Mouse (Mus musculus) intestine, embryonic 15.5 days (tissue): ENCODE results near the gene Slc5a5. TPM values are rescaled to one million over a fixed set of nuclear protein-coding genes. Genes with fewer than 3 reads are reported as not detected.
"Not testable (repeated sequence)": the region's sequence is repeated elsewhere in the genome, so short reads cannot be mapped to it uniquely, and the experiment has no call there.

ENCODE experiments used
- ATAC-seq: fragments of 200-750 bp; cut with Nextera tagmentation; 2 replicates; pipeline ENCODE4 v1.8.0; 2017; ENCODE audit warnings: moderate TSS enrichment, moderate library complexity
- H3K27ac ChIP-seq: fragments of 300-500 bp; sonication (generic); 2 replicates; pipeline ENCODE4 v1.5.1; 2015; ENCODE audit warnings: mild to moderate bottlenecking, inconsistent platforms
- H3K27me3 ChIP-seq: fragments of 300-500 bp; sonication (generic); replicated peaks from 2 replicates; pipeline ENCODE4 v1.6.1; 2015; ENCODE audit warnings: inconsistent platforms
- H3K36me3 ChIP-seq: fragments of 300-500 bp; sonication (generic); 2 replicates; pipeline ENCODE4 v1.6.1; 2015; ENCODE audit warnings: inconsistent platforms
- H3K4me1 ChIP-seq: fragments of 300-500 bp; sonication (generic); replicated peaks from 2 replicates; pipeline ENCODE4 v1.6.1; 2015; ENCODE audit warnings: inconsistent platforms
- H3K4me2 ChIP-seq: fragments of 300-500 bp; sonication (generic); replicated peaks from 2 replicates; pipeline ENCODE4 v1.6.1; 2015; ENCODE audit warnings: mild to moderate bottlenecking, inconsistent platforms
- H3K4me3 ChIP-seq: fragments of 300-500 bp; sonication (generic); replicated peaks from 2 replicates; pipeline ENCODE4 v1.5.1; 2015; ENCODE audit warnings: inconsistent platforms
- H3K9ac ChIP-seq: fragments of 300-500 bp; sonication (generic); 2 replicates; pipeline ENCODE4 v1.6.1; 2015; ENCODE audit warnings: inconsistent platforms
- H3K9me3 ChIP-seq: fragments of 300-500 bp; sonication (generic); 2 replicates; pipeline ENCODE4 v1.6.1; 2016; ENCODE audit warnings: inconsistent platforms
- WGBS: fragments of 180-500 bp; shearing (Covaris S2); methylation state at CpG from one replicate; pipeline ENCODE4 v1.1.7; 2015; 5-methylcytosine and 5-hydroxymethylcytosine counted together
- polyA plus RNA-seq: library from polyadenylated mRNA; unstranded; fragments of >200 nt; fragmentation: Nextera tagmentation; extraction: Ambion mirVana; gene quantifications from 2 replicates; pipeline ENCODE4 v1.2.1, GENCODE M21; 2015

Gene Slc5a5
- polyA plus RNA-seq, 1 experiment from 2014 or later: 0.40 TPM

- Histone ChIP-seq H3K9ac (peak overlapping the region; percentile 26; the same call in 1 of the 2 replicates), H3K4me3 (no peak overlapping the region), H3K9me3 (no peaks in the 10 kb centered on the region), H3K4me2 (no peak overlapping the region), H3K36me3 (peaks cover 20% of the 10 kb centered on the region), H3K27me3 (no peaks in the 10 kb centered on the region; the same call in none of the 2 replicates), H3K4me1 (peaks cover 11% of the 10 kb centered on the region; the same call in 1 of the 2 replicates), H3K27ac (no peak overlapping the region)
- ATAC-seq: no peak
- 44% methylated on average over 2 of the region's 2 CpGs for WGBS
Measured at GRCm38 (mm10) chr8:70898661-70899198, 6.2 kb upstream of the Slc5a5 start.

GRCm38 (mm10) chr8:70897681-70898413 lies 5.3 kb upstream of the Slc5a5 start:
- Histone ChIP-seq H3K9me3 (no peaks in the 10 kb centered on the region), H3K4me1 (peaks cover 18% of the 10 kb centered on the region), H3K4me3 (peak overlapping the region; percentile 86), H3K9ac (peak overlapping the region; percentile 65), H3K4me2 (peak overlapping the region; percentile 58), H3K27me3 (peaks cover 7% of the 10 kb centered on the region), H3K36me3 (peaks cover 22% of the 10 kb centered on the region), H3K27ac (peak overlapping the region; percentile 66)
- WGBS: under 1% methylated on average over 20 of the region's 20 CpGs
- ATAC-seq: peak; percentile 50

- Histone ChIP-seq H3K4me3 (peak within 1 kb of the TSS; percentile 86), H3K4me1 (peaks cover 25% of the 10 kb centered on the region), H3K36me3 (peaks cover 23% of the 10 kb centered on the region), H3K9ac (peak within 1 kb of the TSS; percentile 95), H3K4me2 (peak within 1 kb of the TSS; percentile 76), H3K9me3 (no peaks in the 10 kb centered on the region), H3K27ac (peak within 1 kb of the TSS; percentile 69), H3K27me3 (peaks cover 14% of the 10 kb centered on the region)
- WGBS: under 1% methylated on average over 60 of the region's 60 CpGs
- peak; percentile 97 for ATAC-seq
Measured at GRCm38 (mm10) chr8:70897021-70897680, 4.6 kb upstream of the Slc5a5 start, which contains the start of gene Rpl18a. Gene Rpl18a, minus strand, starts transcription at chr8:70897412.

- peak overlapping the region; percentile 86 for H3K4me3 ChIP-seq
- no peaks in the 10 kb centered on the region for H3K9me3 ChIP-seq
- WGBS: 1% methylated on average over 25 of the region's 25 CpGs
- H3K4me1 ChIP-seq: peaks cover 27% of the 10 kb centered on the region
- peak overlapping the region; percentile 95 for H3K9ac ChIP-seq
- H3K27ac ChIP-seq: peak overlapping the region; percentile 69
- H3K36me3 ChIP-seq: peaks cover 23% of the 10 kb centered on the region
- no peak for ATAC-seq
- peaks cover 21% of the 10 kb centered on the region for H3K27me3 ChIP-seq
- peak overlapping the region; percentile 76 for H3K4me2 ChIP-seq
Measured at GRCm38 (mm10) chr8:70896316-70897020, 3.9 kb upstream of the Slc5a5 start.

GRCm38 (mm10) chr8:70895571-70896259 lies 3.2 kb upstream of the Slc5a5 start:
- H3K4me3 ChIP-seq: peak overlapping the region; percentile 86
- H3K9ac ChIP-seq: peak overlapping the region; percentile 95; the same call in 1 of the 2 replicates
- not testable (repeated sequence) for ATAC-seq, H3K27ac ChIP-seq, H3K9me3 ChIP-seq
- peaks cover 23% of the 10 kb centered on the region for H3K36me3 ChIP-seq
- H3K27me3 ChIP-seq: peaks cover 29% of the 10 kb centered on the region
- WGBS: 80% methylated on average over 24 of the region's 24 CpGs
- peaks cover 27% of the 10 kb centered on the region for H3K4me1 ChIP-seq
- peak overlapping the region; percentile 76 for H3K4me2 ChIP-seq

- Histone ChIP-seq H3K9me3 (no peaks in the 10 kb centered on the region), H3K9ac (no peak overlapping the region), H3K36me3 (peaks cover 23% of the 10 kb centered on the region), H3K27ac (no peak overlapping the region), H3K4me2 (no peak overlapping the region), H3K4me1 (peaks cover 27% of the 10 kb centered on the region), H3K4me3 (no peak overlapping the region), H3K27me3 (peaks cover 35% of the 10 kb centered on the region)
- 91% methylated on average over 8 of the region's 8 CpGs for WGBS
- no peak for ATAC-seq
Measured at GRCm38 (mm10) chr8:70894771-70895545, 2.4 kb upstream of the Slc5a5 start.

GRCm38 (mm10) chr8:70894385-70894720 lies 1.8 kb upstream of the Slc5a5 start:
- Histone ChIP-seq H3K9me3 (no peaks in the 10 kb centered on the region), H3K9ac (no peak overlapping the region), H3K4me3 (no peak overlapping the region), H3K27me3 (peaks cover 36% of the 10 kb centered on the region), H3K4me2 (no peak overlapping the region), H3K4me1 (peaks cover 27% of the 10 kb centered on the region), H3K36me3 (peaks cover 23% of the 10 kb centered on the region), H3K27ac (no peak overlapping the region)
- WGBS: 59% methylated on average over 2 of the region's 2 CpGs
- no peak for ATAC-seq

- peaks cover 23% of the 10 kb centered on the region for H3K36me3 ChIP-seq
- no peak overlapping the region for H3K9ac ChIP-seq
- no peak overlapping the region for H3K27ac ChIP-seq
- H3K9me3 ChIP-seq: no peaks in the 10 kb centered on the region
- peaks cover 26% of the 10 kb centered on the region for H3K4me1 ChIP-seq
- H3K27me3 ChIP-seq: peaks cover 38% of the 10 kb centered on the region
- ATAC-seq: peak; percentile 27; the same call in 1 of the 2 replicates
- no peak overlapping the region for H3K4me2 ChIP-seq
- H3K4me3 ChIP-seq: no peak overlapping the region
- 35% methylated on average over 12 of the region's 12 CpGs for WGBS
Measured at GRCm38 (mm10) chr8:70893656-70894384, 1.3 kb upstream of the Slc5a5 start.

- H3K9ac ChIP-seq: peak overlapping the region; percentile 30
Measured at GRCm38 (mm10) chr8:70892896-70893655, 519 bp upstream of the Slc5a5 start.

GRCm38 (mm10) chr8:70891356-70891755 lies 1.2 kb downstream of the Slc5a5 start:
- Histone ChIP-seq H3K4me3 (0 out of 2 replicates have a peak overlapping the region, but pooled peaks have one; percentile 2), H3K36me3 (peaks cover 23% of the 10 kb centered on the region), H3K9me3 (no peaks in the 10 kb centered on the region), H3K27ac (no peak overlapping the region), H3K4me2 (peak overlapping the region; percentile 57), H3K9ac (no peak overlapping the region), H3K4me1 (peaks cover 22% of the 10 kb centered on the region), H3K27me3 (peaks cover 39% of the 10 kb centered on the region)
- 8% methylated on average over 21 of the region's 21 CpGs for WGBS
- peak; percentile 79 for ATAC-seq

More at GRCm38 (mm10) chr8:70892896-70893655, 519 bp upstream of the Slc5a5 start:
- H3K4me1 ChIP-seq: peaks cover 19% of the 10 kb centered on the region
- H3K27ac ChIP-seq: no peak overlapping the region
- H3K9me3 ChIP-seq: no peaks in the 10 kb centered on the region
- H3K4me3 ChIP-seq: peak overlapping the region; percentile 29
- ATAC-seq: no peak
- 29% methylated on average over 20 of the region's 20 CpGs for WGBS
- H3K27me3 ChIP-seq: peaks cover 38% of the 10 kb centered on the region
- H3K36me3 ChIP-seq: peaks cover 23% of the 10 kb centered on the region
- H3K4me2 ChIP-seq: peak overlapping the region; percentile 57
